Mouse (Mus musculus): Measurements from ENCODE around the gene Pnldc1. TPM values are rescaled to one million over a fixed set of nuclear protein-coding genes. Genes with fewer than 3 reads are reported as not detected.

Pnldc1 gene
- total and polyA plus RNA-seq, 2 experiments from 2014 or later, result 0.94 to 1.8 TPM

- no peak for TF ChIP-seq CTCF (IDR thresholded peaks at IDR 0.05; ENCODE audit: low read depth)
- ATAC-seq, result no peak
These were observed 34.3 kb downstream of the Pnldc1 start, which contains the start of gene Mrgprh for GRCm38 (mm10) chr17:12875734-12876133. TSS of gene Mrgprh (plus strand) at chr17:12876034.

GRCm38 (mm10) chr17:12872275-12873028 is 37.6 kb downstream of the Pnldc1 start:
- no peaks in the 10 kb centered on the region for H3K9me3 ChIP-seq (ENCODE audit: low read length)
- no peak for TF ChIP-seq CTCF (IDR thresholded peaks at IDR 0.05; ENCODE audit: low read depth)
- H3K27ac ChIP-seq, result no peak overlapping the region
- ATAC-seq, result no peak
- no peaks in the 10 kb centered on the region for H3K36me3 ChIP-seq (ENCODE audit: insufficient read depth, low read length)
- no peak overlapping the region for H3K4me3 ChIP-seq (ENCODE audit: low read length)
- no peak overlapping the region for H3K4me2 ChIP-seq (ENCODE audit: low read depth, low read length)
- no peaks in the 10 kb centered on the region for H3K27me3 ChIP-seq (ENCODE audit: insufficient read depth, low read length)
- WGBS, result 56% methylated on average over 16 of the region's 16 CpGs
- peak; percentile 18 for DNase-seq (ENCODE audit: low spot score)
- H3K9ac ChIP-seq (replicated peaks; ENCODE audit: low read length), result no peak overlapping the region
- H3K4me1 ChIP-seq (ENCODE audit: insufficient read depth, low read length), result no peaks in the 10 kb centered on the region

More at GRCm38 (mm10) chr17:12875734-12876133, 34.3 kb downstream of the Pnldc1 start, which contains the start of gene Mrgprh:
- Histone ChIP-seq H3K27ac (no peak within 1 kb of the TSS), H3K4me3 (ENCODE audit: low read length) (no peak within 1 kb of the TSS), H3K4me1 (ENCODE audit: insufficient read depth, low read length) (no peaks in the 10 kb centered on the region), H3K4me2 (ENCODE audit: low read depth, low read length) (no peak within 1 kb of the TSS), H3K9ac (replicated peaks; ENCODE audit: low read length) (no peak within 1 kb of the TSS), H3K27me3 (ENCODE audit: insufficient read depth, low read length) (no peaks in the 10 kb centered on the region), H3K9me3 (ENCODE audit: low read length) (no peaks in the 10 kb centered on the region), H3K36me3 (ENCODE audit: insufficient read depth, low read length) (no peaks in the 10 kb centered on the region)
- no peak for DNase-seq (ENCODE audit: low spot score)
- WGBS, result 84% methylated on average over 5 of the region's 5 CpGs

GRCm38 (mm10) chr17:12868640-12869039 is 41.4 kb downstream of the Pnldc1 start:
- Histone ChIP-seq H3K4me1 (ENCODE audit: insufficient read depth, low read length) (no peaks in the 10 kb centered on the region), H3K27ac (no peak overlapping the region), H3K4me3 (ENCODE audit: low read length) (no peak overlapping the region), H3K4me2 (ENCODE audit: low read depth, low read length) (no peak overlapping the region), H3K9me3 (ENCODE audit: low read length) (no peaks in the 10 kb centered on the region), H3K9ac (replicated peaks; ENCODE audit: low read length) (no peak overlapping the region), H3K36me3 (ENCODE audit: insufficient read depth, low read length) (no peaks in the 10 kb centered on the region), H3K27me3 (ENCODE audit: insufficient read depth, low read length) (no peaks in the 10 kb centered on the region)
- ATAC-seq (no peak), DNase-seq (ENCODE audit: low spot score) (no peak)
- TF ChIP-seq CTCF (IDR thresholded peaks at IDR 0.05; ENCODE audit: low read depth), result no peak
- WGBS, result 46% methylated on average over 4 of the region's 4 CpGs

GRCm38 (mm10) chr17:12868043-12868442 is 42.0 kb downstream of the Pnldc1 start, which contains the start of gene Mas1:
TSS of gene Mas1 (minus strand) at chr17:12868143.
- no peak for TF ChIP-seq CTCF (IDR thresholded peaks at IDR 0.05; ENCODE audit: low read depth)
- Histone ChIP-seq H3K9me3 (ENCODE audit: low read length) (no peaks in the 10 kb centered on the region), H3K27ac (no peak within 1 kb of the TSS), H3K9ac (replicated peaks; ENCODE audit: low read length) (no peak within 1 kb of the TSS), H3K36me3 (ENCODE audit: insufficient read depth, low read length) (no peaks in the 10 kb centered on the region), H3K4me3 (ENCODE audit: low read length) (no peak within 1 kb of the TSS), H3K27me3 (ENCODE audit: insufficient read depth, low read length) (no peaks in the 10 kb centered on the region), H3K4me2 (ENCODE audit: low read depth, low read length) (no peak within 1 kb of the TSS), H3K4me1 (ENCODE audit: insufficient read depth, low read length) (no peaks in the 10 kb centered on the region)
- DNase-seq (ENCODE audit: low spot score) (no peak), ATAC-seq (no peak)
- WGBS, result 65% methylated on average over 2 of the region's 2 CpGs

GRCm38 (mm10) chr17:12866853-12867252 is 43.2 kb downstream of the Pnldc1 start:
- Histone ChIP-seq H3K9ac (replicated peaks; ENCODE audit: low read length) (no peak overlapping the region), H3K4me2 (ENCODE audit: low read depth, low read length) (no peak overlapping the region), H3K9me3 (ENCODE audit: low read length) (no peaks in the 10 kb centered on the region), H3K27me3 (ENCODE audit: insufficient read depth, low read length) (no peaks in the 10 kb centered on the region), H3K27ac (no peak overlapping the region), H3K36me3 (ENCODE audit: insufficient read depth, low read length) (no peaks in the 10 kb centered on the region), H3K4me1 (ENCODE audit: insufficient read depth, low read length) (no peaks in the 10 kb centered on the region), H3K4me3 (ENCODE audit: low read length) (no peak overlapping the region)
- DNase-seq (ENCODE audit: low spot score), result no peak
- whole genome bisulfite sequencing, result 79% methylated on average over 10 of the region's 10 CpGs
- no peak for TF ChIP-seq CTCF (IDR thresholded peaks at IDR 0.05; ENCODE audit: low read depth)
- ATAC-seq, result no peak

GRCm38 (mm10) chr17:12865407-12865806 is 44.6 kb downstream of the Pnldc1 start:
- H3K27me3 ChIP-seq (ENCODE audit: insufficient read depth, low read length), result no peaks in the 10 kb centered on the region
- WGBS, result 64% methylated on average over 3 of the region's 3 CpGs
- H3K27ac ChIP-seq, result no peak overlapping the region
- H3K4me2 ChIP-seq (ENCODE audit: low read depth, low read length), result no peak overlapping the region
- H3K4me3 ChIP-seq (ENCODE audit: low read length), result no peak overlapping the region
- H3K4me1 ChIP-seq (ENCODE audit: insufficient read depth, low read length), result no peaks in the 10 kb centered on the region
- no peaks in the 10 kb centered on the region for H3K9me3 ChIP-seq (ENCODE audit: low read length)
- TF ChIP-seq CTCF (IDR thresholded peaks at IDR 0.05; ENCODE audit: low read depth), result no peak
- H3K36me3 ChIP-seq (ENCODE audit: insufficient read depth, low read length), result no peaks in the 10 kb centered on the region
- DNase-seq (ENCODE audit: low spot score) (no peak), ATAC-seq (no peak)
- no peak overlapping the region for H3K9ac ChIP-seq (replicated peaks; ENCODE audit: low read length)

GRCm38 (mm10) chr17:12864111-12864510 is 45.9 kb downstream of the Pnldc1 start:
- Histone ChIP-seq H3K4me2 (ENCODE audit: low read depth, low read length) (no peak overlapping the region), H3K4me1 (ENCODE audit: insufficient read depth, low read length) (no peaks in the 10 kb centered on the region), H3K36me3 (ENCODE audit: insufficient read depth, low read length) (no peaks in the 10 kb centered on the region), H3K27me3 (ENCODE audit: insufficient read depth, low read length) (no peaks in the 10 kb centered on the region), H3K4me3 (ENCODE audit: low read length) (no peak overlapping the region), H3K9ac (replicated peaks; ENCODE audit: low read length) (no peak overlapping the region), H3K9me3 (ENCODE audit: low read length) (no peaks in the 10 kb centered on the region), H3K27ac (no peak overlapping the region)
- no peak for DNase-seq (ENCODE audit: low spot score)
- TF ChIP-seq CTCF (IDR thresholded peaks at IDR 0.05; ENCODE audit: low read depth), result no peak
- ATAC-seq, result no peak
